Mouse (Mus musculus) MEL (cell line): ENCODE measurements around the gene Cpm. TPM values are rescaled to one million over a fixed set of nuclear protein-coding genes. Genes with fewer than 3 reads are reported as not detected.

Experiments
- DNase-seq: peaks from one replicate; pipeline ENCODE4 v3.0.0; 2011; ENCODE audit warnings: low read depth, low spot score
- H3K27ac ChIP-seq: 2 replicates; pipeline ENCODE4 v1.5.1; 2012; ENCODE audit warnings: low read depth, mild to moderate bottlenecking, control low read depth, low read length, moderate library complexity; ENCODE audit not compliant: control insufficient read depth
- H3K27me3 ChIP-seq, 2 experiments: fragments of 150-350 bp in 1 of 2; sonication (generic) in 1 of 2; 2 replicates each; pipeline ENCODE4 v1.6.1; 2012; ENCODE audit warnings: low read length in 2 of 2, mild to moderate bottlenecking in 2 of 2, improper control_type of control experiment in 1 of 2, moderate library complexity in 1 of 2; ENCODE audit not compliant: insufficient read depth in 2 of 2, control insufficient read depth in 1 of 2
- H3K36me3 ChIP-seq, 2 experiments: 2 replicates each; pipeline ENCODE4 v1.6.1; 2012 to 2014; ENCODE audit warnings: low read length in 2 of 2, improper control_type of control experiment in 1 of 2, inconsistent platforms in 1 of 2, mild to moderate bottlenecking in 1 of 2; ENCODE audit not compliant: insufficient read depth in 2 of 2, control insufficient read depth in 1 of 2
- H3K4me1 ChIP-seq, 2 experiments: fragments of 150-350 bp in 1 of 2; sonication (generic) in 1 of 2; 2 replicates each; pipeline ENCODE4 v1.6.1; 2012; ENCODE audit warnings: low read length in 2 of 2, improper control_type of control experiment in 1 of 2, mild to moderate bottlenecking in 1 of 2; ENCODE audit not compliant: insufficient read depth in 2 of 2, control insufficient read depth in 1 of 2
- H3K4me3 ChIP-seq, 2 experiments: fragments of 150-350 bp in 1 of 2; sonication (generic) in 1 of 2; 2 replicates each; pipeline ENCODE4 v1.5.1; 2012; ENCODE audit warnings: low read depth in 2 of 2, low read length in 2 of 2, mild to moderate bottlenecking in 2 of 2, moderate library complexity in 2 of 2, control low read depth in 1 of 2, improper control_type of control experiment in 1 of 2; ENCODE audit not compliant: control insufficient read depth in 1 of 2, insufficient read depth in 1 of 2
- H3K79me2 ChIP-seq: 2 replicates; pipeline ENCODE4 v1.6.1; 2012; ENCODE audit warnings: mild to moderate bottlenecking, low read length, moderate library complexity; ENCODE audit not compliant: control insufficient read depth, poor library complexity, insufficient read depth
- H3K9ac ChIP-seq: 2 replicates; pipeline ENCODE4 v1.6.1; 2012; ENCODE audit warnings: low read depth, mild to moderate bottlenecking, control low read depth, low read length, moderate library complexity; ENCODE audit not compliant: control insufficient read depth, poor library complexity, severe bottlenecking
- H3K9me3 ChIP-seq: fragments of 150-350 bp; sonication (generic); replicated peaks from 2 replicates; pipeline ENCODE4 v1.6.1; 2012; ENCODE audit warnings: mild to moderate bottlenecking, low read length, improper control_type of control experiment, moderate library complexity; ENCODE audit not compliant: insufficient read depth
- CHD1 ChIP-seq: IDR thresholded peaks from 2 replicates; pipeline ENCODE4 v1.6.1; 2012; ENCODE audit warnings: low read depth, mild to moderate bottlenecking, inconsistent platforms, low read length, improper control_type of control experiment
- CTCF ChIP-seq, 3 experiments: IDR thresholded peaks in 2 of 3; conservative IDR thresholded peaks in 1 of 3; 2 replicates each; pipeline ENCODE4 v1.5.1; 2011 to 2012; ENCODE audit warnings: low read length in 3 of 3, low read depth in 2 of 3, mild to moderate bottlenecking in 2 of 3, improper control_type of control experiment in 1 of 3, inconsistent platforms in 1 of 3, mixed read lengths in 1 of 3, moderate library complexity in 1 of 3; ENCODE audit not compliant: control insufficient read depth in 1 of 3, insufficient read depth in 1 of 3, poor library complexity in 1 of 3, severe bottlenecking in 1 of 3
- E2F4 ChIP-seq: IDR thresholded peaks from 2 replicates; pipeline ENCODE4 v1.6.1; 2011; ENCODE audit warnings: low read depth, low read length, improper control_type of control experiment, borderline replicate concordance
- EP300 ChIP-seq, 2 experiments: IDR thresholded peaks; 2 replicates each; pipeline ENCODE4 v1.6.1; 2011; ENCODE audit warnings: improper control_type of control experiment in 2 of 2, low read length in 2 of 2, low read depth in 1 of 2, mild to moderate bottlenecking in 1 of 2
- HCFC1 ChIP-seq: IDR thresholded peaks from 2 replicates; pipeline ENCODE4 v1.6.1; 2012; ENCODE audit warnings: low read depth, mild to moderate bottlenecking, inconsistent platforms, low read length, improper control_type of control experiment, moderate library complexity
- KAT2A ChIP-seq: conservative IDR thresholded peaks from 2 replicates; pipeline ENCODE4 v1.6.1; 2012; ENCODE audit warnings: low read depth, low read length, improper control_type of control experiment, inconsistent platforms
- MAFK ChIP-seq: IDR thresholded peaks from 2 replicates; pipeline ENCODE4 v1.6.1; 2011; ENCODE audit warnings: low read depth, mild to moderate bottlenecking, low read length, improper control_type of control experiment, borderline replicate concordance
- MAX ChIP-seq: IDR thresholded peaks from 2 replicates; pipeline ENCODE4 v1.6.1; 2011; ENCODE audit warnings: low read length, improper control_type of control experiment
- MAZ ChIP-seq: IDR thresholded peaks from 2 replicates; pipeline ENCODE4 v1.6.1; 2012; ENCODE audit warnings: low read depth, mild to moderate bottlenecking, inconsistent platforms, low read length, improper control_type of control experiment
- MEF2A ChIP-seq: IDR thresholded peaks from 2 replicates; pipeline ENCODE4 v1.6.1; 2014; ENCODE audit warnings: low read depth, mild to moderate bottlenecking, inconsistent platforms, low read length, improper control_type of control experiment; ENCODE audit not compliant: poor library complexity, insufficient replicate concordance, severe bottlenecking; ENCODE audit errors: extremely low read depth
- MXI1 ChIP-seq: IDR thresholded peaks from 2 replicates; pipeline ENCODE4 v1.6.1; 2011; ENCODE audit warnings: mild to moderate bottlenecking, low read depth, low read length, improper control_type of control experiment
- MYC ChIP-seq: IDR thresholded peaks from 2 replicates; pipeline ENCODE4 v1.6.1; 2011; ENCODE audit warnings: low read depth, mild to moderate bottlenecking, low read length, improper control_type of control experiment, moderate library complexity
- NRF1 ChIP-seq: IDR thresholded peaks from 2 replicates; pipeline ENCODE4 v1.6.1; 2014; ENCODE audit warnings: low read depth, mild to moderate bottlenecking, inconsistent platforms, low read length, improper control_type of control experiment, moderate library complexity; ENCODE audit not compliant: poor library complexity, insufficient read depth, severe bottlenecking
- POLR2A ChIP-seq, 2 experiments: IDR thresholded peaks; 2 replicates each; pipeline ENCODE4 v1.6.1; 2011 to 2012; ENCODE audit warnings: low read length in 2 of 2, mild to moderate bottlenecking in 2 of 2, control low read depth in 1 of 2, improper control_type of control experiment in 1 of 2, low read depth in 1 of 2, moderate library complexity in 1 of 2; ENCODE audit not compliant: control insufficient read depth in 1 of 2, insufficient read depth in 1 of 2, poor library complexity in 1 of 2
- POLR2AphosphoS2 ChIP-seq: IDR thresholded peaks from 2 replicates; pipeline ENCODE4 v1.6.1; 2011; ENCODE audit warnings: low read length, improper control_type of control experiment
- RAD21 ChIP-seq: IDR thresholded peaks from 2 replicates; pipeline ENCODE4 v1.6.1; 2011; ENCODE audit warnings: mild to moderate bottlenecking, low read depth, low read length, improper control_type of control experiment
- RCOR1 ChIP-seq: IDR thresholded peaks from 2 replicates; pipeline ENCODE4 v1.6.1; 2012; ENCODE audit warnings: low read depth, mild to moderate bottlenecking, inconsistent platforms, low read length, improper control_type of control experiment
- SMC3 ChIP-seq: IDR thresholded peaks from 2 replicates; pipeline ENCODE4 v1.6.1; 2011; ENCODE audit warnings: low read depth, low read length, improper control_type of control experiment
- TBP ChIP-seq: IDR thresholded peaks from 2 replicates; pipeline ENCODE4 v1.8.0; 2011; ENCODE audit warnings: low read depth, low read length, improper control_type of control experiment
- TCF12 ChIP-seq: IDR thresholded peaks from 2 replicates; pipeline ENCODE4 v1.6.1; 2014; ENCODE audit warnings: low read depth, mild to moderate bottlenecking, inconsistent platforms, low read length, improper control_type of control experiment, moderate library complexity
- UBTF ChIP-seq: IDR thresholded peaks from 2 replicates; pipeline ENCODE4 v1.6.1; 2012; ENCODE audit warnings: low read depth, mild to moderate bottlenecking, inconsistent platforms, low read length, improper control_type of control experiment, moderate library complexity, borderline replicate concordance; ENCODE audit not compliant: insufficient read depth
- USF1 ChIP-seq: IDR thresholded peaks from 2 replicates; pipeline ENCODE4 v1.6.1; 2014; ENCODE audit warnings: low read depth, mild to moderate bottlenecking, inconsistent platforms, low read length, improper control_type of control experiment, moderate library complexity
- USF2 ChIP-seq, 2 experiments: IDR thresholded peaks; 2 replicates each; pipeline ENCODE4 v1.6.1; 2011 to 2012; ENCODE audit warnings: improper control_type of control experiment in 2 of 2, low read length in 2 of 2, borderline replicate concordance in 1 of 2, inconsistent platforms in 1 of 2, low read depth in 1 of 2, mild to moderate bottlenecking in 1 of 2; ENCODE audit not compliant: insufficient read depth in 1 of 2
- ZKSCAN1 ChIP-seq: IDR thresholded peaks from 2 replicates; pipeline ENCODE4 v1.6.1; 2012; ENCODE audit warnings: low read depth, mild to moderate bottlenecking, inconsistent platforms, low read length, improper control_type of control experiment, moderate library complexity
- ZNF384 ChIP-seq: IDR thresholded peaks from 2 replicates; pipeline ENCODE4 v1.6.1; 2012; ENCODE audit warnings: low read depth, mild to moderate bottlenecking, inconsistent platforms, low read length, improper control_type of control experiment
- polyA plus RNA-seq, 2 experiments: library from polyadenylated mRNA; stranded (reverse) in 1 of 2; unstranded in 1 of 2; fragments of >175 nt in 1 of 2; fragments of >200 nt in 1 of 2; gene quantifications; 2 replicates each; pipeline versions ENCODE4 v1.2.1 to v1.2.4; 2012; ENCODE audit warnings: low replicate concordance in 2 of 2, low read depth in 1 of 2; ENCODE audit not compliant: insufficient read length in 2 of 2, insufficient read depth in 1 of 2, missing spikeins in 1 of 2
- total RNA-seq: library from RNA; depleted of rRNA; stranded (reverse); fragments of 300-350 nt; gene quantifications from 2 replicates; pipeline ENCODE4 v1.2.3, GENCODE M21; 2012

Gene Cpm
- total and polyA plus RNA-seq, 3 experiments = 0.04 to 0.40 TPM; not detected in 1

DNA sequence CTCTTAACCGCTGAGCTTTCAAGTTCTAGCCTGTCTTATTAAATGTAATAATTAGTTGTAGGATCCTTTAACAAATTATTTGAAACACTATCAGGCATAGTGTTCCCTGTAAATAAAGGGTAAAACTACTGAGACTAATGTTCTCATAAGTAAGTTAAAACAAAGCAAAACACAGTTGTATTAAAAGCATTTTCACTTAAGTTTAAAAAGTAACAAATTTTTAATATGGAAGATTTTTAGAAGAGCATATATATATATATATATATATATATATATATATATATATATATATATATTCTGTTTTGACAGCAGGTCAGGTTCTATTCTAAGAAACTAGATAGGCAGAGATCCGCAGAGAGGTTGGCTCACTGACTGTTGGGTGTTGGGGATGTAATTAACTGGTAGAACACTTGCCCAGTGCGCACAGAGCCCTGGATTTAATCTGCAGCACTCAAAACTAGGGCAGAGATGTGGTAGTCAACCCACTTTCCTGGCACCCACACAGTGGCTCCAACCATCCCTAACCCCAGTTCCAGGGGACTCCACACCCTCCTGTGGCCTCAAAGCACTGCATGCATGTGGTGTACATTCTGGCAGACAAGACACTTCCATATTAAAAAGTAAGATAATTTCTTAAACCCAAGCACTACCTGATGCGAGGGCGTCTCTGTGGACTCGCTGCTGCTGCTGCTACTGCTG lies 65.1 kb downstream of the Cpm start:
- H3K36me3 ChIP-seq = peaks cover 0 to 47% of the 10 kb centered on the region in 2 experiments; a peak in 2 of 4 replicates
- H3K79me2 ChIP-seq = no peaks in the 10 kb centered on the region
- no peak for DNase-seq
- no peaks in the 10 kb centered on the region for H3K9me3 ChIP-seq
- H3K9ac ChIP-seq = no peak overlapping the region
- no peaks in the 10 kb centered on the region for H3K27me3 ChIP-seq
- TF ChIP-seq POLR2A (IDR thresholded peaks at IDR 0.05; ENCODE audit: control insufficient read depth in 1 of 2, insufficient read depth in 1 of 2, low read depth in 1 of 2, low read length in 2 of 2, poor library complexity in 1 of 2) = no peak
- no peak for TF ChIP-seq POLR2AphosphoS2
- TF ChIP-seq EP300 (IDR thresholded peaks at IDR 0.05; ENCODE audit: low read depth in 1 of 2, low read length in 2 of 2) = no peak
- no peak for TF ChIP-seq ZNF384
- TF ChIP-seq ZKSCAN1 = no peak
- TF ChIP-seq TBP = no peak
- TF ChIP-seq MAX = no peak
- no peak for TF ChIP-seq NRF1
- TF ChIP-seq CHD1 = no peak
- no peak for TF ChIP-seq MAZ
- TF ChIP-seq USF1 = no peak
- no peak for TF ChIP-seq MAFK
- TF ChIP-seq HCFC1 = no peak
- TF ChIP-seq SMC3 = no peak
- no peak for TF ChIP-seq UBTF
- TF ChIP-seq RCOR1 = no peak
- no peak for TF ChIP-seq KAT2A
- TF ChIP-seq CTCF (IDR thresholded peaks at IDR 0.05 in 2 of 3, conservative IDR thresholded peaks at IDR 0.05 in 1 of 3; ENCODE audit: control insufficient read depth in 1 of 3, insufficient read depth in 1 of 3, low read depth in 2 of 3, low read length in 3 of 3, poor library complexity in 1 of 3, severe bottlenecking in 1 of 3) = no peak
- TF ChIP-seq USF2 (IDR thresholded peaks at IDR 0.05; ENCODE audit: borderline replicate concordance in 1 of 2, insufficient read depth in 1 of 2, low read depth in 1 of 2, low read length in 2 of 2) = no peak
- no peaks in the 10 kb centered on the region for H3K4me1 ChIP-seq
- no peak overlapping the region for H3K27ac ChIP-seq
- H3K4me3 ChIP-seq = no peak overlapping the region

DNA sequence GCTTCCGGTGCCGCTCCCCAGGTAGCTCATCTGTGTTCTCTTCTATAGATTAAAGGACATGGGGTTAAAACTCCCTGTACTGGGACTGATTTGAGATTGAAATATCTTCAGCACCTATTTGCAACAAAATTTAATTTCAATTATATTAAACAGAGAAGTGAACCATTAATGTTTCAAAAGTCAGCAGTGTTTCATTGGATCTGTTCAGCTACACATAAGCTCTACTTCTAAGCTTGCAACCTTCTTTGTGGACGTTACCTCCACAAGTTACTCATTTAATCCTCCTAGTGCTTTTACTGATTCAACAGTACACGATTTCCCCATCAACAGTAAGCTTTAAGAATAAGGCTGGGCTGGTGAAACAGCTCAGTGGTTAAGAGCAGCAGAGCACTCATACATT lies 65.7 kb downstream of the Cpm start:
- Histone ChIP-seq H3K27ac (no peak overlapping the region), H3K27me3 (no peaks in the 10 kb centered on the region), H3K9me3 (no peaks in the 10 kb centered on the region), H3K9ac (no peak overlapping the region), H3K4me1 (no peaks in the 10 kb centered on the region), H3K4me3 (no peak overlapping the region), H3K79me2 (no peaks in the 10 kb centered on the region), H3K36me3 (peaks cover 0 to 48% of the 10 kb centered on the region in 2 experiments; a peak in 2 of 4 replicates)
- TF ChIP-seq RAD21 (no peak), ZNF384 (no peak), NRF1 (no peak), TCF12 (no peak), MYC (no peak), MXI1 (no peak), MEF2A (no peak), E2F4 (no peak), POLR2AphosphoS2 (no peak), RCOR1 (no peak)
- TF ChIP-seq, all 39 proteins: peak for 0
- DNase-seq = no peak
